Mouse (Mus musculus): ENCODE data around the gene Col20a1.

- TF ChIP-seq POLR2A (IDR thresholded peaks at IDR 0.05; ENCODE audit: insufficient read depth, low read depth, low read length) (no peak), CTCF (IDR thresholded peaks at IDR 0.05; ENCODE audit: insufficient read depth, low read depth, low read length) (no peak; the same call in 1 of the 2 replicates)
These were observed 10.1 kb downstream of the Col20a1 start for GRCm38 (mm10) chr2:180996436-180996835.
